Mouse (Mus musculus) lung, postnatal 36 days (tissue): ENCODE results near the gene Sez6l2.
A peak's percentile ranks its signal among the peaks of the same experiment; 100 is the strongest.

Experiments
- DNase-seq: peaks from one replicate; pipeline ENCODE4 v3.0.0; 2022; ENCODE audit warnings: mixed read lengths

The Sez6l2 gene

DNA sequence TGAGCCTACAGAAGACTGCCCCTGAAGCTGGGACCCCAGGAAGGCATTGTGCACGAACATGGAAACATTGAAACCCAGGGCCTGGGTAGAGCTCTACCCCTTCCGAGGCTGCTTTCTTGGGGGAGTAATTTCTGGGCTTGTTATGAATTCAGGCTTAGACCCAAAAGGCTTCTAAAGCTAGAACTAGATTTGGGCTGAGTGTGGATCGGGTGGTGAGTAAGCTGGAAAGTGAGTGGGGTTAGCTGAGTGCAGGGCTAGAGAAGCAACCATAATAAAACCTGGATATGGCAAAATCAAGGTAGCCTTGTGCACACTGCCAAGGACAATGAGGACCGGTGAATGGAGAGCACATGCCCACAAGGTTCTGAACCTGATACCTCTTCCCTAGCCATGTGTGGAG is 11.6 kb downstream of the Sez6l2 start:
- DNase-seq = no peak

DNA sequence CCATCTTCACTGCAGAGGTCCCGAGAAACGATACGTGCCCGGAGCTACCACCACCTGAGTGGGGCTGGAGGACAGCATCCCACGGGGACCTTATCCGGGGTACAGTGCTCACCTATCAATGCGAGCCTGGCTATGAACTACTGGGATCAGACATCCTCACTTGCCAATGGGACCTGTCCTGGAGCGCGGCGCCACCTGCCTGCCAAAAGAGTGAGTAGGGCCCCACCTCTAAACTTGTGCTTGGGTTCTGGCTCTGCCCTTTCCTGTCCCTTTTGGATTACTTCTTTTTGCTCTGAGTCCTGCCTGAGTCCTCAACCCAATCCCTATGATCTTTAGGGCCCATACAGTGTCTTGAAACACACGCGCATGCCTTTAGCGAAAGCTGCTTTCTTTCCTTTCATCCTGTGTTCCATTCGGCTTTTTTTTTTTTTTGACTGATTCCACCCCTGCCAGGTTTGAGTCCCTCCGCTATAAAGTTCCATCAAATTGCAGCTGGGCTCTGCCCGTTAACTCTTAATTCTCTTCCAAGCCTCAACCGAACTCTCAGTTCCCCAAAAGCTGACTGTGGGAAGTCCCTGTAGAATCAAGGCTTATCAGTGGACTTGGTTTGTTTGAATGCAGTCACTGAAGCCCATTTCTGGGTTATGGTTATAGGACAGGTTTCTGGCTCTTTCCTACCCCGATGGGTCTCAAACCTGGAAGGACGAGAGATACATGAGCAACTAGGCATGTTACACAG is 13.4 kb downstream of the Sez6l2 start:
- DNase-seq = peak; percentile 73

DNA sequence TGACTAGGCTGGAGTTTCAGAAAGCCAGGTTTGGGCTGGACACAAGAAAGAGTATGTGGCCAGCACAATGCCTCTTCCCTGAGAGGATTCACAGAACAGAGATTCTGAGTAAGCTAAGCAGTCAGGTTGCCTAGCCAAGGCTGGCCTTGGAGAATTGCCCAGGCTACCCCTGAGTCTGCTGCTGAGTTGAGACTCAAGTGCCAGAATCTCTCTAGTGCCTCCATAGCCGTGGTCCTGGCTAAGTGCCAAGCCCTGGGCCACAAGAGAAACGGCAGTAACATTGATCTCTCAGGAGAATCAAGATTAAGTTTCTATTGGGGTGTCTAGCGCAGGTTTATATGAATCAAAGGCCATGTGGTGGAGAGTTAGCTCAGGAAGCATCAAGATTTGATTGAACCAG is 15.2 kb downstream of the Sez6l2 start:
- no peak for DNase-seq

DNA sequence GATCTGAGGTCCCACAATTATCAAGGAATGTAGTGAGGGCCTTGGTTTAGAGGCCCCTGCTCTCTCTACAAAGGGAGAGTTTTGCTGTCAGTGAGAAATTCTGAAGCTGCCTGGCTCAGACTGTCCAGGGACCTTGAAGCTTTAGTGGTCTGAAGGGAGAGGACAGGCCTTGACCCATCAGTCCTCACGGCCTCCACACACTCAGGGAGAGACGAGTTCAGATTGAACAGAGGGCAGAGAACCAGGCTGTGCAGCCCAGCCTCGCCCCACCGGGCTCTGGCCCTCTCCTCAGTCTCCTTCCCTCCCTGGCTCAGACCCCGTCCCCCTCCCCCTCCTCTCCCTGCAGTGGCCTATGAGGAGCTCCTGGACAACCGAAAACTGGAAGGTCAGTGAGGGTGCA is 17.0 kb downstream of the Sez6l2 start:
- no peak for DNase-seq

DNA sequence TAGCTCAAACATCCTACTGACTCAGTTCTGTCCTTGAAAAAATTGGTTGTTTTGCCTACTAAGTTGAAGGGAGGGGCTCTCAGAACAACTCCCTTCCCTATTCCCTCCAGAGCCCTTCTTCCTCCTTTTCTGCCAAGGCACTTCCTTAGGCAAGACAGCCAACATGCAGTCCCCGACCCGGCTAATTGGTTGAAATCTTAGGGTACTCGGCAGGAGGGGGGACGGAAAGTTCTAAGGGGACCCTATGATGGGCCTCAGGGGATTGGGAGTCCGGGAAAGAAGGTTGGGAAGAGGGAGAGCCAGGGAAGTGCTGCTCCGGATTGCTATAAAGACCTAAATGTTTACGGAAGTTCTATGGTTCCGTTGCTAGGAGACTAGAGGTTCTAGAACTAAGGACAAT is 25.1 kb downstream of the Sez6l2 start:
- peak; percentile 28 for DNase-seq

DNA sequence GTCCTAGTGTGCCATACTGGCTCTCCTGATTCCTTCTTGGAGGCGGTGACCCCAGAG is 25.4 kb downstream of the Sez6l2 start, which contains the start of gene Cdipt:
Cdipt (plus strand) TSS at position 22 of the 57 bp plus-strand sequence.
- no peak for DNase-seq

DNA sequence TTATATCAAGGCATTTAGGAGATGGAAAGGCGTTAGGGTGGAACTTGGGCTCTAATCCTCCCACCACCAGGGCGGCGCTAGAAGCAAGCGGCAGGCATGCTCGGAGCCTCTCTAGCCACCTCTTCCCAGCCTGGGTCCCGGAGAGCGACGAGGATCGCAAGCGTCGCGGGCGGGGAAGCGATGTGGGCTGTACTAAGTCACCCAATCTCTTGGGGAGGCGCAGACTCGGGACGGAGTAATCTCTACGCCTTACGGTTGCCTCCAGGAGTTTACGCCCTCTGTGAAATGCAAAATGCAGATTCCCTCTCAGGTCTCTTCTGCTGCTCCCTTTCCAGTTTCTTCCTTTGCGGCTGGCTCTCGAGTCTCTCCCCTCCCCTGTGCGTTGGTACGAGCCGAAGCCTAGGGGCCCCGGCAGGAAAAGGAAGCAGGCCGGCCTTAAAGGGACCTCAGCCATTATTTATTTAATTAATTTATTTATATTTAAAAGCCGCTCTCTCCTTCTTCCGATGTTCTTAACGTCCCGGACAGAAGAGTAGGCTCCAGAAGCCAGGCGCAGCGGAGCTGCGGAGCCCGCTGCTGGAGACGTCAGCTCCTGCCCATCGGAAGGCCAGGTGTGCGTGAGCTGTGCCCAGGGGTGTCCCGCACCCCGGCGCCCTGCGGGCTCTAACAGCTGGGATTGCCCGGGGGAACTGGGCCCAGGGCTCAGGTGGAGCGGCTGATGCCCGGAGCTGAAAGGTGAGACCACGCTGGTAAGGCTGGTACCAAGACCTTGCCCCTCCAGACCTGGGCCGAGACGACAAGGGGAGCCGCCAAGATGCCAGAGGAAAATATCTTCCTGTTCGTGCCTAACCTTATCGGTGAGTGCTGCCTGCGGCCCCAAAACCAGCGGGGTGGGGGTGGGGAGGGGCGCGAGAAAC is 25.8 kb downstream of the Sez6l2 start, which contains the start of gene Cdiptos:
Cdiptos (minus strand) TSS at position 149 of the 917 bp plus-strand sequence.
- peak; percentile 97 for DNase-seq

DNA sequence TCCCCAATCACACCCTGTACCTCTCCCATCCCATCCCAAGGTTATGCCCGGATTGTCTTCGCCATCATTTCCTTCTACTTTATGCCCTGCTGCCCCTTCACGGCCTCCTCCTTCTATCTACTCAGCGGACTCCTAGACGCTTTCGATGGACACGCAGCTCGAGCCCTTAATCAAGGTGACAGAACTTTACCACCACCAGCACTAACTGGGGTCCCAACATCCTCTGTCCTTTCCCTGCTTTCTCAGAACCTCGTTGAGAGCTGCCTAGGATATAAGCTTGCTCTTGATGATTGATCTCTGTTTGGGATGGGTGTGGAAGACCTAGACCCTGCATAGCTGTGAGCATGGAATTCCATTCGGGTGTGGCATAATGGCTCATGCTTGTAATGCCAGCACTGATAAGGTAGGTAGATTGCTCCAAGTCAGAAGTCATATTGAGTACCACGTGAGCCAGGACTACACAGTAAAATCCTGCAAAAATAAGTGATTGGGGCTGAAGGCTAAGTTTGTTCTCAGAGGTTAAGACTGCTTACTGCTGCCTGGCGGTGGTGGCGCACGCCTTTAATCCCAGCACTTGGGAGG is 26.6 kb downstream of the Sez6l2 start:
- peak; percentile 35 for DNase-seq

DNA sequence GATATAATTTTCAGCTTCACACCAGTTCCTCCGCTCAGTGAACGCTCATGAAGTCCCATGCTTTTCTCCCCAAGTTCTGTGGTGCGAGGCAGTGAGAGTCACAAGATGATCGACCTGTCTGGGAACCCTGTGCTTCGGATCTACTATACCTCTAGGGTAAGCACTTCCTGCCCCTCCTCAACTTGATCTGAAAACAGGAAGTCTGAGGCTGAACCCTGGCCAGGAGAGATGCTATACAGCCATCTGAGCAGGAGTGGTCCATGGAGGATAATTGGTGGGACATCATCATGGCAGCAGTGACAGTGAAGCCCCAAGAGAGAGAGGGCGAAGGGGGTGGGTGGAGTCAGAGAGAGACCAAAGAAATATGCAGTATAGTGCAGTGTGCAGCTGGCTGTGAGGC is 28.5 kb downstream of the Sez6l2 start:
- no peak for DNase-seq

DNA sequence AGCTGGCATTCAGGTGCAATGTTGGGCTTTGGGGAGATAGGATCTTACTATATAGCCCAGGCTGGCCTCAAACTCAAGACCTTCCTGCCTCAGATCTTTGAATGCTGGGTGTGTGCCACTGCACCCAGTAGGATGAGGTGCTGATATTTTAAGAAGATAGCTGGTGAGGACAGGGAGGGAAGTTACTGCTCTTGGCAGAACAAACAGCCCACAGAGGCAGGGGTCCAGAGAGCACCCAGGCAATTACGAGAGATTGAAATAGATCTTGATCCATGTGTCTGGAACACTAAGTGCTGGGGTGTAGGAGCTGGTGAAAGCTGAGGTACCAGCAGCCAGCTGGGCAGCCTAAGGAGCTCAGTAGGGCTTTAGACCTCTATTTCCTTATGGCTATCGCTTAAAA is 31.2 kb downstream of the Sez6l2 start:
- no peak for DNase-seq

DNA sequence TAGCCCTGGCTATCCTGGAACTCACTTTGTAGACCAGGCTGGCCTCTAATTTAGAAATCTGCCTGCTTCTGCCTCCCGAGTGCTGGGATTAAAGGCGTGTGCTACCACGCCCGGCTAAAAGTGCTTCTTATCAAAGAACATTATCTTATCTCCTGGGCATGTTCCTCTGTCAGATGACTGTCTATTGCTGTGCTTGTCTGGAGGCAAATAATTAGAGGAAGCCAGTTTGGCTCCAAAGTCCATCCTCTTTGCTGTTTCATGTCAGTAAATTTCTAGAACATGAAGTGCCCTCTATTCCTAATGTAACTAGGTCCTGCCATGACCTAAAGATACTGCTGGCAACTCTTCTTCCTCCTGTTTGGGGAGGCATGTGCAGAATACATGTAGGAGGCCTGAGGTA is 31.7 kb downstream of the Sez6l2 start:
- DNase-seq = no peak

DNA sequence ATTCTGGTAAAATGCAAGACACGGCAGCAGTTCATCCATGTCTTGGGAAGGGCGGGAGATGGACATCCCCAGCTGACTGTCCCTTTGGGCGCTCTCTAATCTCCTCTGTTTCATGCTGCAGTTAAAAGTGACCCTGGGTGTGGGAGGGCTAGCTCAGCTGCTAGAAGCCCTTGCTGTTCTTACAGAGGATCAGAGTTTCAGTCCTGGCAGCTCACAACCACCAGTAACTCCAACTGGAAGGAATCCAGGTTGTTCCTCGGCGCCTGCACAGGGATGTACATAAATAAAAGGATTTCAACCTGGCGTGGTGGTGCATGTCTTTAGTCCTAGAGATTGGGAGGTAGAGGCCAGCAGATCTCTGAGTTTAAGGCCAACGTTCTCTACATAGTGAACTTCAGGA is 32.8 kb downstream of the Sez6l2 start:
- DNase-seq = no peak

DNA sequence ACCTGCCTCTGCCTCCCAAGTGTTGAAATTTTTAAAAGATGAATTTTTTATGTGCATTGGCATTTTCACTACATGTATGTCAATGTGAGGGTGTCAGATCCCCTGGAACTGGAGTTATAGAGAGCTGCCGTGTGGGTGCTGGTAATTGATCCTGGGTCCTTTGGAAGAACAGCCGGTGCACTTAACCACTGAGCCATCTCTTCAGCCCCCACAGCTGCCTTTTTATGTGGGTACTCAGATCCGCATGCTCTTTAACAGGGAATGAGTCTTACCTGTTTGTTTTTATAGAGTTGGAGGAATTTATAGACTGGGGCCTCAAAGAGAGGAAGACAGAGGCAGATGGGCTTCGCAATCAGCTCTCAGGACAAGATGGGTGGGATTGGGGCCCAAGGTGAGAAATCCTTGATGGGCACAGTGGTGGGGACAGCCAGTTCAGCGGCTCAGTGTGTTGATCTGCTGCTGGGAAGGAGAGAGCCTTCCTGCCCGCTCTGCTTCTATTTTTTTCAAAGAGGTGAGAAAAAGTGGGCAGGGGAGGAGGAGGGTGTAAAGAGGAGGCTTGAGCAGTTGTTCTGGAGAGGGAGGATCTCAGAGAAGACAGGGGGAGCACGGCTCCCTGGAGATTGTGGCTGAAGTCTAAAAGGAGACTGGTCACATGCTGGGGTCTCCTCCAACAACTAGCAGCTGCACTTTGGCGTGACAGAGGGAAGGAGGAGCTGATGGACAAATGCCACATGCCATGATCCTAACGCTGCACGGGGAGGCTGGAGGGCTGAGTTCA is 34.5 kb downstream of the Sez6l2 start:
- DNase-seq = no peak

DNA sequence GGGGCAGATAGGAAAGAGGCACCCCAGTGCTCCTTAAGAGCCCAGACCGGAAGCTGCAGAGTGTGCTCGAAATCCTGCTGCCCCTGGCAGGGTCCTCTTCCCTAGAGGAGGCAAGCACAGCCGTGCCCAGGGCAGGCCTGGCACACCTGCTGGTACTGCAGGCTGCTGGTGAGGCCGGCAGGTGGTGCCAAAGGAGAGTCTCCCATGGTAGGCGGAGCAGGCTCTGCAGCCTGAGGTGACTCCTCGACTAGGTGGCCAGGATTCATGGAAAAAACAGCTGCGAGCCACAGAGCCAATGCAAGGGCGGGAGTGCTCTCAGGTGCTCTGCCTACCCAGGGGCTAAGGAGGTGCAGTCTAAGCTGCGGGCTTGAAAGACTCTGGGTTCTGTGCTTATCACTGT is 36.0 kb downstream of the Sez6l2 start:
- DNase-seq = peak; percentile 62

DNA sequence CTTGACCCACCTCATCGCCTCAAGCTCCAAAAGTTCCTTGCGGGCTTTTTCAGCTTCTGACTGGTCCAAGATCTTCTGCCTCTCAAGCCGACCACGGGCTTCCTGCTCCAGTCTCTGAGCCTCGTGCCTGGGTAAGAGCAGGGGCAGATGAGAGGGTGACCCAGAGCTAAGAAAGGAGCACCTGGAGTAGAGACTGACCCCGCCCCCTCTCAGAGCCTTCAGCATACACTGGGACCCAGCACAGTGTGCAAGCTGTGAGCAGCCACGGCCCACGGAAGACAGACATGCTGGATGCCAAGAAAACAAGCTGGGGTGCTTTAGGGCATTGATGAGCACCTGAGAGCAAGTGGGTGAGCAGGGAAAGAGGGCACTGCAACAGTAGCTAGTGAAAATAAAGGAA is 38.5 kb downstream of the Sez6l2 start:
- DNase-seq = no peak

DNA sequence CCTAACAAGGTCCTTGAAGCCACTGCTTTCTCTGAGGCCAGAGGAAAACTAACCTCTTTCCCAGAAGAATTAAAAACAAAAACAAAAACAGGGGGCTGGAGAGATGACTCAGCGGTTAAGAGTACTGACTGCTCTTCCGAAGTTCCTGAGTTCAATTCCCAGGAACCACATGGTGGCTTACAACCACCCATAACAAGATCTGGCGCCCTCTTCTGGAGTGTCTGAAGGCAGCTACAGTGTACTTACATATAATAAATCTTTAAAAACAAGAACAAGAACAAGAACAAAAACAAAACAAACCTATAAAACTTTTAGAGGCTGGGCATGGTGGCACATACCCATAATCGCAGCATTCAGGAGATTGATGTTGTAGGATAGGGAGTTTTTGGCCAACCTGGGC is 46.1 kb downstream of the Sez6l2 start:
- no peak for DNase-seq

DNA sequence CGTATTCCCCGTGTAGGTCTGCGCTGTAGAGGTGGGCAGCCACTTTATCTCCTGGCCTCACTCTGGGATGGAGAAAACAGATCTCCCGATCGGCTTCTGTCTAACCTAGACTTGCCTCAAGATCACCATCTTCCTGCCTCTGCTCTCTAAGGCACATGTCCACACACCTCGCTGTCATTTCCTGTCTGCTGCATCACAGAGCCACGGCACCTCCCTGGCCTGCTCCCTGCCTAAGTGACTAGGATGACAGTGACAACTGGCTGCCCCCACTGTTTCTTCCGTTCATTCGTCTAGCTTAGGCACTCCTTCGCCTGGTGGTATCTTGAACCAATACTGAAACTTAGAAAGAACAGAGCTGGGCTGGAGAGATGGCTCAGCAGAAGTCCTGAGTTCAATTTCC is 49.2 kb downstream of the Sez6l2 start:
- DNase-seq = no peak

DNA sequence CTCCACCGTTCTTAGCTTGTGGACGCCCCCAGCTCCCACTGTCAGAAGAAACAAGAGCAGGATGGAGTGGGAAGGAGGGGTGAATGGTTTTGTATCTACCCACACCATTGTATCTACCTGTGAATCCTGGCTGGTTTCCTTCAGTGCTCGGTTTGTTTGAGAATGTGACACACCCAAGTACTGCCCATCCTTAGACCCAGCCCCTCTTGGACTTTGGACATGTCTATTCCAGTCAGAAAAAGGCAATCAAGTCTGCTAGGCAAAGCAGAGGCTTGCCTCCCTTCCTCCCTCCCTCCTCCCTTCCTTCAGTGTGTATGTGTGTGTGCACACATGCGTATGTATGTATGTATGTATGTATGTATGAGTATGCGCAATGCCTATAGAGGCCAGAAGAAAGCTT is 53.3 kb downstream of the Sez6l2 start:
- DNase-seq = no peak

DNA sequence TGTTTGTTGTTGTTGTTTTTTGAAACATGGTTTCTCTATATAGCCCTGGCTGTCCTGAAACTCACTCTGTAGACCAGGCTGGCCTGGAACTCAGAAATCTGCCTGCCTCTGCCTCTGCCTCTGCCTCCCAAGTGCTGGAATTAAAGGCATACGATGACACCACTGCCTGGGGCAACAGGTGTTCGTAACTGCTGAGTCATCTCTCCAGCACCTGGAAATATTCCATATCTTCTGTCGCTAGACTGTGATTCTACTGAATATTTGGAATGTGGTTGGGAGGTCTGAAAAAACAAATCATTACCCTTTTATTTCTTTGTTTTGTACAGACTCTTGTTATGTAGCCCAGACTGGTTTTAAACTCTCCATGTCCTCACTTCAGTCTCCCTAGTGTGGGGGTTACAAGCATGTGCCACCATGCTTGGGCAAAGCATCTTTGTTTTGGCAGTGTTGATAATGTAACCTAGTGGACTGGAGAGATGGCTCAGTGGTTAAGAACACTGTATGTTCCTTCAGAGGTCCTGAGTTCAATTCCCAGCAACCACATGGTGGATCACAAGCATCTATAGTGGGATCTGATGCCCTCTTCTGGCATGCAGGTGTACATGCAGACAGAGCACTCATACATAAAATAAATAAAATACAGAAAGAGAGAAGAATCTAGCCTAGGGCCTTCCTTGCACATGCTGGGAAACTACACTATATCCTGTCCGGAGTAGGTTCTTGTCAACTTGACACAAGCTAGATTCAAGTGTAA is 53.9 kb downstream of the Sez6l2 start:
- DNase-seq = no peak

DNA sequence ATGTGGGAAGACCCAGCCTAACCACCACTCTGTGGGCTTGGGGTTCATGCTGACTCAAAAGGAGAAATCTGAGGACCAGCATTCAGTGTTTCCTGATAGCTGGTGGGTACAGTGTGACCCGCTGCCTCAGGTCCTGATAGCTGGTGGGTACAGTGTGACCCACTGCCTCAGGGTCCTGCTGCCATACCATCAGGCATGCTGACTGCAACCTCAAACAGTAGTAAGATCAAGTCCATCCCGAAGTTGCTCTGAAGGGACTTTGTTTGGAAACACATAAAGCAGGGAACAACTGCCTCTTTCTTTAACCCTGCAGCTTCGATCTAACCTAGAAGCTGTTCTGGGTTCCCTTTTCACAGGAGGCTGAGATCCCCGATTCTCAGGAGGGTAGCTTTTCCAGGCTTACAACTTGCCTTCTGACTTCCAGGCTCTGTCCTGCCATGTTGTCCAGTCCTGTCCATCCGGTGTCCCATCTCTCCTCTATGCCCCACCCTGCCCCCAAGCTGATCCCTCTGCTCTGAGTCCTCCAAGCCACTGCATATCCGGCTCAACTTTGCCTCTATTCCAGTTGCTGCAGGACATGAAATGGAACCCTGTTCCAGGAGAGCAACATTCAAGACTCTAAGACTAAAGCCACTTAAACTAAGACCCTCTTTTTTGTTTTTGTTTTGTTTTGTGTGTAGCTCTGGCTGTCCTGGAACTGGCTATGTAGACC is 57.1 kb downstream of the Sez6l2 start:
- DNase-seq = no peak

DNA sequence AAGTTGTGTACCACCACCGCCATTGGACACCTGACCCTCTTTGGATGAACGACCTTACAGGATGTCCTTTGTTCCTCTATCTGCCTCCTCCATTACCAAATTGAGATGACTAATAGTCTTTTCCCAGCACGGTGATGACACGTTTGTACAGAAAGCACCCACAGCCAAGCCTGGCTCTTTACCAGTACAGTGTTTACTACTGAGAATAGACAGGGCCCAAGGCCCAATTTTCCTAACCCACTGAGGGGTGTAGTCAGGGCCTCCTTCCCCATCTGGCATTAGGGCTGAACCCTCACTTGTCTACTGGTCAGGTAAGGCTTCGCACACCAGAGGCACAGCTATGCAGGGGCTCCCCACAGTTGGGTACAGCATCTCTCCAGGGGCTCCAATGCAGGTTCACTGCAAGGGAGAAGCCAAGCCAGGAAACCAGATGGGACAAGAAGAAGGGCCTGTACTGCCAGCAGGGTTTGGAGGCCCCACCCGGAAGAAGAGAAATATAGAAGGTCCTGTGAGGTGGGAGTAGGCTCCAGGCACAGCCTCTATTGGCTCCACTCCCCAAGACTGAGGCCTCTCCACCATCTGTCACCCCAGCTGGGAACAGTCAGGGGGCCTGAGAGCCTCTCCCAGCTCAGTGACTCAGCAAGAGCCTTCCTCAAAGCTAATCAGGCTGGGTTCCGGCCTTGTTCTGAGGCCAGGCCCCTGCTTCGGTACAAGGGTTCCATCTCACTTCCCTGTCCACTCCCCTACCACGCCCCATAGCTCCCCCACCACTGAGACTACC is 58.1 kb downstream of the Sez6l2 start:
- peak; percentile 78 for DNase-seq
